Mouse (Mus musculus) urinary bladder, postnatal 14 days (tissue): ENCODE data around the gene Limd1.

Experiments
- DNase-seq: peaks from one replicate; pipeline ENCODE4 v3.0.0; 2021; ENCODE audit warnings: low spot score

The Limd1 gene

DNA sequence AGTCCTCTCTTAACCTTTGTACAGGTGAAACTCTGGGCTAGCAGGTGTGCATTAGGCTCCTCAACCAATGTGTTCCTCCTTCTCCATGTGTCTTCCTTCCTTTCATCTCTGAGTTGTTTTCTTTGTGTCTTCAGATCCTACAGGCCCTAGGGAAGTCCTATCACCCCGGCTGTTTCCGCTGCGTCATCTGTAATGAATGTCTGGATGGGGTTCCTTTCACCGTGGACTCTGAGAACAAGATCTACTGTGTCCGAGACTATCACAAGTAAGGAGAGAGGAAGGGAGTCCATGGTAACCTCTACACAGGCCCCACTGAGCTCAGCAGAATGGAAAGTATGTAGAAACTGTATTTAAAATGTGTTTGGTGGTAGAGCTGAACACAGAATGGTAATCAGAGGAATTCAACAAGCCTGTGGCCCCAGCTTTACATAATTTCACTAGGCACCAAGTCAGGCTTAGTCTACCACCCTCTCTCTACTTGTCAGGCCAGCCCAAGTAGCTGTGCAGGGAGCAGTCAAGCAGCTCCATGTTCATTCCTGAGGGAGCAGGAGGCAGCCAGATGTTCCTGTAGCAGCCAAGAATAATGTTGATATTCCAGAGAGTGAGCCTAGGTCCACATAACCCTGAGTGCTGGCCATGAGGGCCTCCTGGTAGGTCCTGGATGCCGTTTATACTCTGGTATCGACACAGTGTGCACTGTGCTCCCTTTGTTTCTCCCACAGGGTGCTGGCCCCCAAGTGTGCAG lies 38.3 kb downstream of the Limd1 start:
- no peak for DNase-seq

DNA sequence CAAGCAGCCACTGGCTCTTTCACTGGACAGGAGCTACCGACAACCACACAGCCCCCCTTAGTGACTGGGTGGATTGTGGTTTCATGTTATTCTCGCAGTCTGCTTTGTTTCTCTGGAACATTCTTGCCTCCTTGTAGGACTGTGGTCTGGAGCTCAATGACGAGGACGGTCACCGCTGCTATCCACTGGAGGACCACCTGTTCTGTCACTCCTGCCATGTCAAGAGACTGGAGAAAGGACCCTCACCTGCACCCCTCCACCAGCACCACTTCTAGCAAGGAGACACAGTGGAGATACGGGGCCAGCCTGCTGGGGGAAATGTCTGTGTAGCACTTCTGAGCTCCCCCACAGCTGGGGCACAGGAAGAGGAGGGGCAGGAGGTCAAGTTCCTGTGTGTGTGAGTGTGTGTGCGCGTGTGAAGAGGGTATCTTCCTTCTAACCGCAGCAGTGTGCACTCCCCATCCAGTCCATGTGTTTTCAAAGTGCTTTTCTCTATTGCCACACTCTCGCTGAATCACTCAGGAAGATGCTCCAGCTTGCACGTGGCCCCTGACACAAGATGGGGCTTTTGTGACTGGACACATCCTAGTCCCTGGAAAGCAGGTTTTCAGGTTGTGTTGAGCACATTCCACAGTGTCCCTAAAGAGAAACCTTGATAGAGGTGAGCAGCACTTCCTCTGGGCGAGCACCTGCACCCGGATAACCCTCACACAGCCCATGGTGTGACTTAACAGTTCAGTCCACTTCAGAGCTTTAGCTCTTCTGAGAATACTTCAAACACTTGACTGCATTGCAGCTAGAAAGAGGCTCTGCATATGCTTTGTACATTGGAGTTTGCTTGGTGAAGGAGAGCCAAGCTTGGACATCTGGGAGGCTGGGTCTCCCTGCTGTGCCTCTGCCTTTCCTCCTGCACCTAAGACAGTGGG lies 40.7 kb downstream of the Limd1 start:
- DNase-seq = no peak

DNA sequence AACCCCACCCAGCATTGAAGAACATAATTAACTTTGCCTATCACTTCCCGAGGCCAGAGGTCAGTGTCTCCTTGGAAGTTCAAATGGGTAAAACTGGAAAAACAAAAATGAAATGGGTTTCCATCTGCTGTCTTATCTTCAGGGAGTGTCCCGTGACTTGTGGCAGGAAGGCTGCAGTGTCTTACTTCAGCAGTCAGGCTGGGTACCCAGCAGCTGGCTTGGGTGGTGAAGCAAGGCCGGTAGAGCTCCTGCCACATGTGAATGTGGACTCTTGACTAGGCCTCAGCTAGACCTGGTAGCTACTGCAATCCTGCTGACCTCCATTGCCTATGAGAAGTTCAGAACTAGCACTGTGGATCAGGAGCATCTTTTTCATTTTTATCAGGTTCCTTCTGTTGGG lies 42.2 kb downstream of the Limd1 start:
- DNase-seq = no peak

DNA sequence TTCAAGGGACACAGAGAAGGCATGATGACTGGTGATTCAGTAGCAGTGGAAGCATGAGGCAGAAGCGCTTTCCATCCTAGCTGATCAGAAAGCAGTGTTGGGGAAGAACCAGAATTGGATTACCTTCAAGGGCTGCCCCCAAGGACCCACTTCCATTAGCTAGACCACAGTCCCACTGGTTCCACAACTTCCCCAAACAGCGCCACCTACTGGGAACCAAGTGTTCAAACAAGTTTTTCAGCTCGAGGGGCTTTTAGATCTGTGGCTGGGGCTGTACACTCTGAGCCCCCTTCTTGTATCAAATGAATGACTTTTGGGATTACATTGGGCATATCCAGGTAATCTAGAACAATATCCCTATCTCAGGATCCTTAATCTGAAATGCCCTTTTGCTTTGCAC lies 45.2 kb downstream of the Limd1 start:
- no peak for DNase-seq

DNA sequence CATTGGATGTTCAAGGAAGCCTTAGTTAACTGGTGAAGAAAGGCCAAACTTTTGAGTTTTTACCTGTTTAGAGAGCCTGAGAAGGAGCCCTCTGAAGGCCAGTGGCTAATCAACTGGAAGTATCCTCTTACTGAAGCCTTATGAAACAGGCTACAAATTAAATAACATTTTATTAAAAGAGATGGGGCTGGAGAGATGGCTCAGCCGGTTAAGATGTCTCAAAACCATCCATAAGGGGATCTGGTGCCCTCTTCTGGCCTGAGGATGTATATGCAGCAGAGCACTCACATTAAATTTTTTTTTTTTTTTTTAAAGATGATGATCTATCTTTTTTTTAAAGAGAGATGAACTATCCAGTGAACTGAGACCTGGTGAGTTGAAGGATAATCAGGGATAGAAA lies 46.6 kb downstream of the Limd1 start:
- DNase-seq = peak; percentile 73

DNA sequence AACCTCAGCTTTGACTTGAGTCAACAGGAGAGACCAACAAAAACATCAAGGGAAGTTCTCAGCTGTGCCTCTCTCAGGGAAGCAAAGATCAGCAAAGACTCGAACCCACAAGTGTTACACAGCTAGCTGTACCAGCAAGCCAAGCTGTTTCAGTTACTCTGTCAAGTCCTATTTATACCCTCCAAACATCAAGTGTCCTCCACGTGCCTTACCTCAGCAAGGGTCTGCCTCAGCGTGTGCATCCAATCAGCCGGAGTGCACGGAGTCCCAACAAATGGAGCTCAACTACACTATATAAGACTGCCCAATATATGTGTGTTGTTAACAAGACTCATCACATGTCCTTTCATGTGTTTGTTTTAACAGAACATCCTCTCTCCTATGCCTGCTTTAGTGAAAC lies 48.0 kb downstream of the Limd1 start:
- DNase-seq = no peak

DNA sequence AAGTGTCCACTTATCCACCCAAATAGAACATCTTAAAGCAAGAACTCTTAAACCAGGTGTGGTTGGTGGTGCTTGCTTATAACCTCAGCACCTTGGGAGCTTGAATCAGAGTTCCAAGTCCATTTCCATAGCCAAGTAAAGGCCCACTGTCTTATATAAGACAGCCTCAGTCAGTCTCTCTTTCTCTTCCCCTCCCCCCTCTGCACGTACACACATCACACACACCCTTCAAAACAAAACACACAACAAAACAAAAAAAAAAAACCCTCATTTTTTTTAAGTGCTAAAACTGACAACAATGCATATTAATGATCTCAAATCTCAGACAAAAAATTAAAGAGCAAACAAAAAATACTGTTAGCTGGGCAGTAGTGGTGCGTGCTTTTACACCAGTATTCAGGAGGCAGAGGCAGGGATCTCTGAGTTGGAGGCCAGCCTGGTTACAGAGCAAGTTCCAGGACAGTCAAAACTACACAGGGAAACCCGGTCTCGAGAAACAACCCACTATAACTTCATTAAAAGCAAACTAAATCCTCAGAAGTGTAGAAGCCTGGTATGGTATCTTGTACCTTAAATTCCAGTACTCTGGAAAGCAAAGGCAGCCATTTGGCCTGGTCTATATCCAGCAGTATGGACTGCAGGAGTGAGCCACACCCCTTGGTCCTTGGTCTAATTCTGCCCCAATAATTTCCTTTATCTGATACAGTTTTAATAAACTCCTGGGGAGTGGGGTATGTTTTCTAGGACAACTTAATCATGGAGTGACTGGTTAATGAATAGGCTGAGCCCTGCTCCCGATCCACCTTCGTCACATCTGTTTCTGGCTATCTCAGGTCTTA lies 49.8 kb downstream of the Limd1 start:
- no peak for DNase-seq

DNA sequence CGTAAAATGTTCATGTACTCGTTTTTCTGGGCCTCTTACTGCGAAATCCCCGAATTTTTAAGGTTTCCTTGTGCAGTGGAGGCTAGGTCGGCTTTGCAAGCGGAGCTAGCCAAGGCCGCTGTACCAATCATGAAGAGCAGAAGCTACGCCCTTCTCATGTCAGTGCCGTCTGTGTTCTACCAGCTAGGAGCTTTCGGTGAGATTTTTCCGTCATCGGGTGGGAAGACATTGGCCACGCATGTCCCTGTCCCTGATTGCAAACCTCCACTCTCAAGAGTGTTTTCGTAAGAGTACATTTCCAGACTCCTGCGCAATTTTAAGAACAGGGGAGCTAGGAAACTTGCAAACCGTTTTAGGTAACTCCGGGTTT lies 50.4 kb downstream of the Limd1 start:
- peak; percentile 36 for DNase-seq

DNA sequence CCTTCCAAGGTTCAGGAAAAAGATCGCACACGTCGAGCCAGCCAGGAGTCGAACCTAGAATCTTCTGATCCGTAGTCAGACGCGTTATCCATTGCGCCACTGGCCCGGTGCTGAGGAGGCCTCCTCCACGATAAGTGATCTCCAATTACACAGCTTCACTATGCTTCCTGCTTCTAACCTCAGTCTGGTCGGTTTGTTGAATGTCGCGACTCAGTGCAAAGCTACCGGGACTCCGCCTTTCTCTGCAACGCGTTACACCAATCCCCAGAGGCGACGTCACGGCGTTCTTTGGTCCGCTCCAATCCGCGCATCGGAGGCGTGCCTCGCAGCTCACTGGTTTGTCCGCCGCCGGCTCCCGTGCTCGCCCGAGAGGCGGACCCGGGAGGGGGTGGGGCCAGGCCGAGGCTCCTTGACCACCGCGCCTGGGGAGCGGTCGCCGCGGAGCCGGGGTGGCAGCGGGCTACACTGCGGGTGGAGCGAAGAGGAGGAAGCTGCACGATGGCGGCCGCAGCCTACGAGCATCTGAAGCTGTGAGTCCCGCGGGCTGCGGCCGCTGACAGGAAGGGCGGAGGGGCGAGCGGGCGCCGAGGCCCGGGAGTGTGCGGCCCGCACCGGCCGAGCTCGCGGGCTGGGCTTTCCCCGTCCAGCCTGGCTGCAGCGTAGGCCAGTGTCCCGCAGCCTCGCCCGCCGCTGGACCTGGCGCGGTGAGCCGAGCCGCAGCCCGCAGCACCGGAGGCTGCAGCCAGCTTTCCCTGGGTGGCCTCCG lies 51.1 kb downstream of the Limd1 start, which contains the start of gene Sacm1l:
TSS of gene Sacm1l (plus strand) at position 368 of the 766 bp plus-strand sequence.
- DNase-seq = peak; percentile 99

DNA sequence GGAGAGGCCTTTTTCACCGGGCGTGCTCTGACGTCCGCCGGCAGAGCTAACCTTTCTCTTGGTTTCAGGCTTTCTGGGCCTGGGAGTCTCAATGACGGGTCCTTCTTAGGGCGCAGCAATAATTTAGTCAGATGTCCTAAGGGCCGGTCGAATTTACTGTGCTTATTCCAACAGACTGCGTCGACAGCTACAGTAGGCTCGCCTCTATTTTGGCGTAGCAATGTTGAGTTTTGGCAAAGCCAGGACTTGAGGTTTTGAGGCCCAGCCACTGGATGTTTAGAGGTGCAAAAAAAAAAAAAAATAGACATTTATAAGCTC lies 51.6 kb downstream of the Limd1 start:
- DNase-seq = no peak

DNA sequence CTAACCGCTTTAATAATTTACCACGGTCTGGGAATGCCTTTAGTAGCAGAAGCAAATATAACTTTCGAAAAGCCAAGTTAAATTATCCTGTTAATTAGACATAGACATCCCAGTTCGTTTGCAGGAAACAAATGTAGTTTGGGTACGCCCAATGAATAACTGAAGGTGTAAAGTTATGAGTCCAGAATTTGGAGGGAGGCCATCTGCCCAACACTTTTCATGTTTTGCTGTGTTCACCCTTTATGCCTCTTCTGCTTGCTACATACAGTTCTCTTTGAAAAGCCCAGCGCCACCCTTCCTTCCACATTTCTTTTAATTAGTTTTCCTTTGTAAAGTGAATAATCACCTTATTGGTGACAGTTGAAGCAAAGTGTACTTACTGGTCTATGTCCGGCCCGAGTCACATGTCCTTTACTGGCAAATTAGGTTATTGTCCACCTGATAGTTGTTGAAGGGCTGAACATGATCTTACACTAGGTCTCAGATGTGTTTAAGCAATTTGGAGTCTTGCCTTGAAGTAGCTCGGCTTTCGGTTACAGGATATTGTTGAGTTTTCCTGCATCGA lies 52.1 kb downstream of the Limd1 start:
- no peak for DNase-seq

DNA sequence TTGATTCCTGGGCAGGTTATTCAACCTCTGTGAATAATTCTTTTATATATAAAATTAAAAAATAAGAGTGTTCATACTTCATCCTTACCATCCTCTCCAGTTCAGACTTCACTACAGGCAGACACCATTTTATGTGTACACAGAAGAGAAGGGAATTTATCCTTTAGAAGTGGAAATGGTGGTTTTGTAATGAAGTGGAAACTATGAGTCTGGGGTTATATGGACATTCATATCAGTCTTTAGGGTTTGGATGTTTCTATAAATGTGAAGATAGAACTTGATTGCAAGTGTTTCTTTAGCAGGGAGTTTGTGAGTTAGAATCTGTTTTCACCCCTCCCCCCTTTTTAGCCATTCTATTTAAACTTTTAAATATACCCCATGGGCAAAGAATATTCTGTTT lies 52.7 kb downstream of the Limd1 start:
- DNase-seq = no peak

DNA sequence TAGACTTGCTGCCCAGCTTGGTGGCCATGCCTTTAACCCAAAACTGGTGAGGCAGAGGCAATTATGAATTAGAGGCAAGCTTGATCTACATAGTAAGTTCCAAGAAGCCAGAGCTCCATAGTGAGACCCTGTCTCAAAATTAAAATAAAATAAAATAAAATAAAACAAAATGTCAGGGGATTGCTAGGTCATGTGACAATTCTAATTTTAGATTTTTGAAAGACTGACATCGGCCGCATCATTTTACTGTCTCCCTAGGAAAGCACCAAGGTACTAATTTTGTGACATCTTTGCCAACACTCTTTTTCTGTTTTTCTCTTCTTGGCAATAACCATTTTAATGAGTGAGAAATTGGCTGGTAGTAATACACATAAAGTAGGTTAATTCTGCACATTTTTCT lies 58.1 kb downstream of the Limd1 start:
- DNase-seq = no peak

DNA sequence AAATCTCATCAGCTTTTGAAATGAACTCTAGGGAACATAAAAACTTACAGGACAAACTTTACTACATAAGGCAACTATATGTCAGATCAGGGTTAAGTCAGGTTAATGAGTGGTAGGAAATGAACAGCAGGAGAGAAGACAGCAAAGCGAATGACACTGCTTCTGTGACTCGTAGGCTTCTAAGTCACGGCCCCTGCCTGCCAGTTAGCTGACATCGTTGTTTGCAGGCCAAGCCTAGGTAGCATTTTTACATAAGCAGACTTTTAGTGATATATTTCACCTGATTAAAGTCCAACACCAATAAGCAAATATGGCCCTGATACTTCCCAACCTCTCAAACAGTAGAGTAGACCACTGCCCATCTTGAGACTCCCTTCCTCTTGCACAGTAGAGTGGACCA lies 59.7 kb downstream of the Limd1 start:
- no peak for DNase-seq

DNA sequence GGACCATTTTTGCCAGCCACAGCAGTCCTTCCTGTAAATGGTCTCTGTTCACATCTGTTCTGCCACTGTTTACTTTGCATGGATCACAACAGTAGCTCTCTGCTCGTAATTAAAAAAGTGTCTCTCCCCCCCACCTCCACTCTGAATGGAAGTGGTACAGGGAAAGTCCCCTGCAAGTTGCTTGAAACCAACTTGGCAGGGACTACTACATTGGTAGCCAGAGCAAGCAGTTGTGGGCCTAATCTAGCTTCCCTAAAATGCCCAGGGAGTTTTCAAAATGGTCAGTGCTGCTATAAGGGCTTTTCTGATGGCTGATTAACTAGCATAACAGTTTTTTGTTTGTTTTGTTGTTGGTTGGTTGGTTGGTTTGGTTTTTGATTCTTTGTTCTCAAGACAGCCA lies 60.6 kb downstream of the Limd1 start:
- DNase-seq = no peak

DNA sequence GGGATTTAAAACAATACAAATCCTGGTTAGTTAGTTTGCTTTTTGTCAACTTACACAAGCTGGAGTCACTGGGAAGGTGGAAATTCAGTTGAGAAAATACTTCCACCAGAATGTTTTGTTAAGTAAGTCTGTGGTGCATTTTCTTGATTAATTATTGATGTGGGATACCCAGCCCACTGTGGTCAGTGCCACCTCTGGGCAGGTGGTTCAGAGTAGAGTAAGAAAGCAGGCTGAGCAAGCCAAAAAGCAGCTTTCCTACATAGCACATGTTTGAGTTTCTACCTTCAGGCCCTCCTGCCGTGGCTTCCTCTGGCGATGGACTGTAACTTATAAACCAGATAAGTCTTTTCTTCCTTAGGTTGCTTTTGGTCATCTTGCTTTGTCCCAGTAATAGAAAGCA lies 61.3 kb downstream of the Limd1 start:
- DNase-seq = no peak

DNA sequence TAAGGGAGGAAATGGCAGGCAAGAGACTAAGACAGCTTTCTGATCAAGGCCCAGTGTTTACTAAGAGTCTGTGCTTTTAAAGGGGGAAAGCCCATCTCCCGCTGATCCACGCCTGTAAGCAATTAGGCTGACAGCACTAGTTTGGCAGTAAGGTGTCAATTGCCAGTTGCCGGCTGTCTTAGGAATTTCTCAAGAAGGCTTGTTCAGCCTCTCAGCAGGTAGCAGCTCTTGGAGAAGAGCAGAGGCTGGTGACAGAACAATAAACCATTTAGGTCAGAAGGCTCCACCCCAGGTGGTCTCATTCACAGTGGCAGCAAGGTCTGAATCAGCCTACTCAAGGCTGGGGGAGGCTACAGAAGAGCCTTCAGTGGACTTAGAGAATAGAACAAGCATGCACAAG lies 76.1 kb downstream of the Limd1 start:
- no peak for DNase-seq
